Mouse (Mus musculus) bone marrow, adult 2 months (tissue): ENCODE measurements at regions not wholly inside any gene's neighbourhood (a gene's known extent, or its start where the extent isn't known, plus 50 kb on each side); places are given as distances from the start of the nearest gene placed in this dataset.

Source experiments
- H3K27ac ChIP-seq: fragments of 200-500 bp; 2 replicates; pipeline ENCODE4 v1.5.1; 2012; ENCODE audit warnings: low read depth, mild to moderate bottlenecking, control low read depth, inconsistent platforms, low read length; ENCODE audit not compliant: control insufficient read depth, poor library complexity, insufficient read depth
- H3K4me1 ChIP-seq: fragments of 200-500 bp; 2 replicates; pipeline ENCODE4 v1.6.1; 2011; ENCODE audit warnings: low read length; ENCODE audit not compliant: control insufficient read depth, insufficient read depth
- H3K4me3 ChIP-seq: fragments of 200-500 bp; replicated peaks from 2 replicates; pipeline ENCODE3; 2011; ENCODE audit warnings: mild to moderate bottlenecking, low read depth, low read length, control low read depth; ENCODE audit not compliant: control insufficient read depth
- CTCF ChIP-seq: fragments of 200-500 bp; IDR thresholded peaks from 2 replicates; pipeline ENCODE4 v1.5.1; 2011; ENCODE audit warnings: low read length, control low read depth; ENCODE audit not compliant: control insufficient read depth, insufficient read depth
- POLR2A ChIP-seq: fragments of 200-500 bp; IDR thresholded peaks from 2 replicates; pipeline ENCODE4 v1.6.1; 2011; ENCODE audit warnings: low read depth, mild to moderate bottlenecking, control low read depth, low read length, borderline replicate concordance; ENCODE audit not compliant: control insufficient read depth
- WGBS: fragments of 180-500 bp; shearing (Covaris S2); methylation state at CpG from one replicate; pipeline ENCODE4 v1.1.7; 2018; 5-methylcytosine and 5-hydroxymethylcytosine counted together

DNA sequence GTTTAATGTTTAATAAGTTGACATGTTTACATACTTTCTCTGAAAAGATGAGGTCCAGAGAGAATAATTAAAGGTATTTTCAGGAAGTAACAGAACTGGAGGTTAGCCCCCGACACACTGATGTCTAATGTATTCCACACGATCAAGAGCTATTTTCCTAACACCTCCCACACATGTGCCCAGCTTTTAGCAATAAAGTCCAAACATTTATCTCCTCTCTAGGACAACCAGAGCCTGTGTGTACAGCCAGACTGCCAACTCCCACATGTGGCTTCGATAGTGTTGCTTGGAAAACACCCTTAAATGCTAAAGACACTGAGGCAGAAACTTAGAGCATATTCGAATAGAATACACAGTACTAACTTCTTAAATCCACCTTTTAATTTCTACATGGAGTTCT, 458.2 kb upstream of the Atp11b start:
- no peaks in the 10 kb centered on the region for H3K4me1 ChIP-seq
- TF ChIP-seq CTCF (no peak), POLR2A (no peak)
- H3K27ac ChIP-seq, result no peak overlapping the region
- H3K4me3 ChIP-seq, result no peak overlapping the region
- WGBS, result 65% methylated on average over 4 of the region's 4 CpGs

DNA sequence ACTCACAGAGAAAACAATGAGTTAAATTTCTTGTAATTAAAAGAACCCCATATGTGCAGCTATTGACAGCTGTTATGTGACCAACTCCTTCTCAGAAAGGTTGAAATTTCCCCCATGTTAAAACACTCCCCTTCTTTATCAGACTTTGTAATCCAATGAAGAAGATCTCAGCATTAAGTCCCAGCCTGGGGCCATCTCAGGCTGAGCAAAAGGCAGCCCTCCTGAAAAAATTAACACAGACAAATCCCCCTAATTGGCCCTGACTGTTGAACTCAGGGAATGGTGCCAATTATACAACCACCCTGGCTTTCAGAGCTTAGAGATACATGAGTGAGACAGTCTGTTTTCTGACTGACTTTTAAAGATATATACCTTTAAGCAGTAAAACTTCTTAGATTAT, 454.9 kb upstream of the Atp11b start:
- Histone ChIP-seq H3K4me3 (no peak overlapping the region), H3K4me1 (no peaks in the 10 kb centered on the region), H3K27ac (no peak overlapping the region)
- TF ChIP-seq CTCF, result no peak

GRCm38 (mm10) chr3:35306013-35306412, 447.9 kb upstream of the Atp11b start:
- Histone ChIP-seq H3K4me3 (no peak overlapping the region), H3K27ac (no peak overlapping the region), H3K4me1 (no peaks in the 10 kb centered on the region; the same call in 1 of the 2 replicates)
- WGBS, result 71% methylated on average over 4 of the region's 4 CpGs
- TF ChIP-seq CTCF (no peak), POLR2A (no peak)

GRCm38 (mm10) chr3:35314177-35314576, 439.7 kb upstream of the Atp11b start:
- no peaks in the 10 kb centered on the region; the same call in 1 of the 2 replicates for H3K4me1 ChIP-seq
- no peak overlapping the region for H3K27ac ChIP-seq
- WGBS, result 82% methylated on average over 10 of the region's 10 CpGs
- TF ChIP-seq CTCF (no peak), POLR2A (no peak)
- no peak overlapping the region for H3K4me3 ChIP-seq

GRCm38 (mm10) chr3:35315162-35315561, 438.7 kb upstream of the Atp11b start:
- 84% methylated on average over 6 of the region's 6 CpGs for WGBS
- TF ChIP-seq POLR2A (no peak), CTCF (no peak)
- H3K4me3 ChIP-seq, result no peak overlapping the region
- no peak overlapping the region for H3K27ac ChIP-seq
- no peaks in the 10 kb centered on the region for H3K4me1 ChIP-seq

GRCm38 (mm10) chr3:35318348-35318747, 435.6 kb upstream of the Atp11b start:
- Histone ChIP-seq H3K4me1 (no peaks in the 10 kb centered on the region), H3K27ac (no peak overlapping the region), H3K4me3 (no peak overlapping the region)
- no peak for TF ChIP-seq POLR2A
- no peak for TF ChIP-seq CTCF
- 10% methylated on average over 13 of the region's 13 CpGs for WGBS

DNA sequence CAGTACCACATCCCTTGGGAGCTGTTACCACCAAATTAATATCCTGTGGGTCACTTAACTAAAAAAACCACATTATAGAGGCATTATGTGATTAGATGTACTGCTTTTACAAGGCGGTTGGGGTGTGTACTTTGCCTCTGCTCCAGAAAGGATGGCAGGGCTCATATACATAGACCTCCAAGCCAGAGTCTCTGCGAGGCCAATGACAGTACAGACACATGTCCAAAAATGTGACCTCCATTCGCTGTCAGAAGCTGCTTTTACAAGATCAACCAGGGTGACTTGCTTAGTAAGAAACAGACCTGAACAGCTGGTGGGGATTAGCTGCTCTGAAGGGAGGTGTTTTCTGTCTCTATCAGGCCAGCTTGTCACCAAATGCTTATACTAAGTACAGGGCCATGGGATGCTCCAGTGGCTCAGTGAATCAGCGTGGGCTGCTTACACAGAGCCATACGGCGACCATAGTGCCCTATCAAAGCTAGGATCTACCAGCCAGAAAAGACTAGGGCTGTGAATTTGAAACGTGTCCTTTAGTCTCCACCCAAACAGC, 433.0 kb upstream of the Atp11b start:
- Histone ChIP-seq H3K4me3 (no peak overlapping the region), H3K4me1 (no peaks in the 10 kb centered on the region), H3K27ac (no peak overlapping the region)
- no peak for TF ChIP-seq POLR2A
- no peak for TF ChIP-seq CTCF
- WGBS, result 71% methylated on average over 7 of the region's 7 CpGs

GRCm38 (mm10) chr3:35321991-35322390, 431.9 kb upstream of the Atp11b start:
- 51% methylated on average over 2 of the region's 2 CpGs for WGBS
- TF ChIP-seq CTCF (no peak), POLR2A (no peak)
- Histone ChIP-seq H3K4me1 (no peaks in the 10 kb centered on the region), H3K4me3 (no peak overlapping the region), H3K27ac (no peak overlapping the region)

DNA sequence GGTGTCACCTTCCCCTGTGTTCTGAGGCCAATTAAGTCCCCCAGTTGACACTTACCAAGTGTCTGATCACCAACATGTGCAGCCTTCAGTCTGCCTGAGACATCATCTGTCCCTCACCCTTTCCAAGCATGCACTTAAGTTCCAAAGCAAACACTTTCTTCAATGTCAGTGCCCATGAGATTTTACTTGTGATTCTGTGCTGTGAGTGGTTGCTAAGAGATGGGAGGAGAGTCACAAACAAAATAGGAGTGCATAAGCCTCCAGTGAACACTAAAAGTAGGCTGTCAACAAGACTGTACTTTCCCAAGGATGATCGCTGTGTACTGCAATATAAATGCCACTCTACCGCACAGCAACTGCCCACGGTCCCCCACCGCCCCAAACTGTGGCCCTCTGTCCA, 431.0 kb upstream of the Atp11b start:
- WGBS, result 84% methylated on average over 4 of the region's 4 CpGs
- H3K4me1 ChIP-seq, result no peaks in the 10 kb centered on the region
- TF ChIP-seq CTCF, result no peak
- no peak for TF ChIP-seq POLR2A
- no peak overlapping the region for H3K4me3 ChIP-seq
- no peak overlapping the region for H3K27ac ChIP-seq
